Mouse (Mus musculus): ENCODE data around the gene Boc.

The Boc gene

GRCm38 (mm10) chr16:44526689-44527088, 32.0 kb downstream of the Boc start:
- DNase-seq, result no peak

GRCm38 (mm10) chr16:44526044-44526443, 32.7 kb downstream of the Boc start:
- no peak for DNase-seq

GRCm38 (mm10) chr16:44523595-44523994, 35.1 kb downstream of the Boc start:
- DNase-seq, result no peak

GRCm38 (mm10) chr16:44516498-44516897, 42.2 kb downstream of the Boc start:
- no peak for DNase-seq

- DNase-seq, result no peak
Measured at GRCm38 (mm10) chr16:44510521-44511213, 48.0 kb downstream of the Boc start.

GRCm38 (mm10) chr16:44509458-44510344, 49.0 kb downstream of the Boc start:
- no peak for DNase-seq

- DNase-seq, result no peak
Measured at GRCm38 (mm10) chr16:44508772-44509171, 49.9 kb downstream of the Boc start.

GRCm38 (mm10) chr16:44508025-44508424, 50.7 kb downstream of the Boc start:
- DNase-seq, result no peak

GRCm38 (mm10) chr16:44507027-44507929, 51.4 kb downstream of the Boc start:
- DNase-seq, result no peak

GRCm38 (mm10) chr16:44505243-44505642, 53.5 kb downstream of the Boc start:
- DNase-seq, result no peak

GRCm38 (mm10) chr16:44502895-44503575, 55.7 kb downstream of the Boc start:
- peak; percentile 41 for DNase-seq

- DNase-seq, result no peak
Measured at GRCm38 (mm10) chr16:44502325-44502724, 56.4 kb downstream of the Boc start.

- DNase-seq, result no peak
Measured at GRCm38 (mm10) chr16:44501783-44502182, 56.9 kb downstream of the Boc start.

GRCm38 (mm10) chr16:44498447-44498846, 60.2 kb downstream of the Boc start:
- no peak for DNase-seq

- no peak for DNase-seq
Measured at GRCm38 (mm10) chr16:44496971-44497464, 61.7 kb downstream of the Boc start.

- peak; percentile 46 for DNase-seq
Measured at GRCm38 (mm10) chr16:44494441-44495108, 64.1 kb downstream of the Boc start.

- DNase-seq, result no peak
Measured at GRCm38 (mm10) chr16:44493868-44494267, 64.8 kb downstream of the Boc start.

GRCm38 (mm10) chr16:44492706-44493105, 66.0 kb downstream of the Boc start:
- DNase-seq, result no peak

GRCm38 (mm10) chr16:44492151-44492550, 66.5 kb downstream of the Boc start:
- DNase-seq, result no peak

GRCm38 (mm10) chr16:44491051-44491450, 67.6 kb downstream of the Boc start:
- DNase-seq, result no peak

GRCm38 (mm10) chr16:44487194-44487593, 71.5 kb downstream of the Boc start:
- DNase-seq, result no peak

- DNase-seq, result no peak
Measured at GRCm38 (mm10) chr16:44486612-44487011, 72.1 kb downstream of the Boc start.

Measured in kidney, postnatal 10 days (tissue).